Mouse (Mus musculus) lung, postnatal 0 days (tissue): ENCODE results near the gene Zdhhc5.

Source experiments
- CTCF ChIP-seq: IDR thresholded peaks from 2 replicates; pipeline ENCODE4 v1.5.1; 2016; ENCODE audit warnings: antibody characterized with exemption, mild to moderate bottlenecking
- EP300 ChIP-seq: IDR thresholded peaks from 2 replicates; pipeline ENCODE4 v1.6.1; 2016; ENCODE audit warnings: antibody characterized with exemption, mild to moderate bottlenecking, control low read depth

GRCm38 (mm10) chr2:84734351-84734864, 19.4 kb upstream of the Zdhhc5 start:
- TF ChIP-seq CTCF (no peak), EP300 (no peak)
